Mouse (Mus musculus) small intestine, adult 2 months (tissue): ENCODE data around the gene Ubxn11.

Experiments
- CTCF ChIP-seq: fragments of 200-500 bp; IDR thresholded peaks from 2 replicates; pipeline ENCODE4 v1.5.1; 2012; ENCODE audit warnings: low read depth, mild to moderate bottlenecking, control low read depth, inconsistent platforms, low read length, moderate library complexity, mixed read lengths; ENCODE audit not compliant: insufficient replicate concordance, insufficient read length; ENCODE audit errors: extremely low read depth
- POLR2A ChIP-seq: fragments of 200-500 bp; IDR thresholded peaks from 2 replicates; pipeline ENCODE4 v1.6.1; 2012; ENCODE audit warnings: low read depth, mild to moderate bottlenecking, control low read depth, inconsistent platforms, low read length, moderate library complexity

DNA sequence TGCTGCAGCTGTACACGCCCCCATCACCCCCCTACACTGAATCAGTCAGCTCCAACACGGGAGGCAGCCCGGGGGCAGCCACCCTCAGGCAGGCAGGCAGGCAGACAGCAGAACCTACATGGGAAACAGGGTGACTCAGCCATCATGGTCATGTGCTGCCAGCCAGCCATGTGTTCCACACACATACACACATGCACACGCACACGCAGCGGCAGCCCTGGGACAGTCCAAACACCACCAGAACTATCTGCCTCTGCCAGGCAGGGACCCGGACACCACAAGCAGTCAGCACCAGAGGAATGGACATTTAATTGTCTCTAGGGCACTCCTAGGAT, 24.7 kb downstream of the Ubxn11 start:
- TF ChIP-seq CTCF (no peak), POLR2A (no peak)
